Mouse (Mus musculus) liver, postnatal 0 days (tissue): ENCODE data around the gene Slc24a3. TPM values are rescaled to one million over a fixed set of nuclear protein-coding genes. Genes with fewer than 3 reads are reported as not detected.
A peak's percentile ranks its signal among the peaks of the same experiment; 100 is the strongest.

Experiments used
- ATAC-seq: fragments of 200-750 bp; cut with Nextera tagmentation; 2 replicates; pipeline ENCODE4 v1.8.0; 2017; ENCODE audit warnings: mild to moderate bottlenecking, moderate library complexity
- DNase-seq: peaks from one replicate; pipeline ENCODE4 v3.0.0-alpha.2; 2016
- H3K27ac ChIP-seq: fragments of 300-500 bp; sonication (generic); 2 replicates; pipeline ENCODE4 v1.5.1; 2014; ENCODE audit warnings: antibody characterized with exemption, moderate library complexity, mild to moderate bottlenecking, low read depth
- H3K27me3 ChIP-seq: fragments of 300-500 bp; sonication (generic); 2 replicates; pipeline ENCODE4 v1.6.1; 2014; ENCODE audit warnings: low read length, control low read depth, mixed read lengths; ENCODE audit not compliant: insufficient read depth
- H3K36me3 ChIP-seq: fragments of 300-500 bp; sonication (generic); replicated peaks from 2 replicates; pipeline ENCODE4 v1.6.1; 2014; ENCODE audit warnings: mild to moderate bottlenecking, control low read depth, low read length, moderate library complexity, mixed read lengths; ENCODE audit not compliant: insufficient read depth
- H3K4me1 ChIP-seq: fragments of 300-500 bp; sonication (generic); 2 replicates; pipeline ENCODE4 v1.6.1; 2014; ENCODE audit warnings: antibody characterized with exemption, mild to moderate bottlenecking, control low read depth; ENCODE audit not compliant: insufficient read depth
- H3K4me2 ChIP-seq: fragments of 300-500 bp; sonication (generic); 2 replicates; pipeline ENCODE4 v1.6.1; 2014; ENCODE audit warnings: low read depth, mild to moderate bottlenecking, low read length, moderate library complexity, mixed read lengths
- H3K4me3 ChIP-seq: fragments of 300-500 bp; sonication (generic); 2 replicates; pipeline ENCODE4 v1.5.1; 2014; ENCODE audit warnings: low read depth, low read length
- H3K9ac ChIP-seq: fragments of 300-500 bp; sonication (generic); replicated peaks from 2 replicates; pipeline ENCODE4 v1.6.1; 2014; ENCODE audit warnings: mild to moderate bottlenecking, moderate library complexity
- H3K9me3 ChIP-seq: fragments of 300-500 bp; sonication (generic); 2 replicates; pipeline ENCODE4 v1.6.1; 2016; ENCODE audit warnings: mild to moderate bottlenecking, control low read depth, low read length, mixed read lengths
- CTCF ChIP-seq: sonication (generic); IDR thresholded peaks from 2 replicates; pipeline ENCODE4 v1.5.1; 2016; ENCODE audit warnings: antibody characterized with exemption, low read depth
- EP300 ChIP-seq: IDR thresholded peaks from 2 replicates; pipeline ENCODE4 v1.6.1; 2016; ENCODE audit warnings: antibody characterized with exemption, low read depth, mild to moderate bottlenecking
- WGBS: fragments of 180-500 bp; shearing (Covaris S2); extraction: QIAGEN DNeasy Blood & Tissue Kit; methylation state at CpG from one replicate; pipeline ENCODE4 v1.1.7; 2014; ENCODE audit not compliant: insufficient replicate concordance; 5-methylcytosine and 5-hydroxymethylcytosine counted together
- polyA plus RNA-seq: library from polyadenylated mRNA; unstranded; fragments of >200 nt; fragmentation: Nextera tagmentation; extraction: Ambion mirVana; gene quantifications from 2 replicates; pipeline ENCODE4 v1.2.1, GENCODE M21; 2015

Gene Slc24a3
- polyA plus RNA-seq, 1 experiment from 2014 or later, result 0.40 TPM

GRCm38 (mm10) chr2:145479676-145480075 lies 312.1 kb downstream of the Slc24a3 start:
- DNase-seq (no peak), ATAC-seq (no peak)
- Histone ChIP-seq H3K4me2 (no peak overlapping the region), H3K4me3 (no peak overlapping the region), H3K9me3 (no peaks in the 10 kb centered on the region), H3K9ac (no peak overlapping the region), H3K27me3 (no peaks in the 10 kb centered on the region), H3K4me1 (no peaks in the 10 kb centered on the region), H3K27ac (no peak overlapping the region), H3K36me3 (no peaks in the 10 kb centered on the region)
- WGBS, result 67% methylated on average over 2 of the region's 2 CpGs
- TF ChIP-seq CTCF, result no peak
- TF ChIP-seq EP300, result no peak

- H3K4me1 ChIP-seq, result no peaks in the 10 kb centered on the region
- no peaks in the 10 kb centered on the region for H3K27me3 ChIP-seq
- no peaks in the 10 kb centered on the region for H3K9me3 ChIP-seq
- H3K36me3 ChIP-seq, result no peaks in the 10 kb centered on the region
- no peak overlapping the region for H3K9ac ChIP-seq
- H3K4me2 ChIP-seq, result no peak overlapping the region
- TF ChIP-seq EP300 (no peak), CTCF (no peak)
- H3K4me3 ChIP-seq, result no peak overlapping the region
- ATAC-seq, result no peak
- H3K27ac ChIP-seq, result no peak overlapping the region
- no peak for DNase-seq
Observed at GRCm38 (mm10) chr2:145500231-145500630, 332.7 kb downstream of the Slc24a3 start.

GRCm38 (mm10) chr2:145501472-145501871 lies 333.9 kb downstream of the Slc24a3 start:
- Histone ChIP-seq H3K27ac (no peak overlapping the region), H3K4me1 (no peaks in the 10 kb centered on the region), H3K36me3 (no peaks in the 10 kb centered on the region), H3K9me3 (no peaks in the 10 kb centered on the region), H3K9ac (no peak overlapping the region), H3K27me3 (no peaks in the 10 kb centered on the region), H3K4me2 (no peak overlapping the region), H3K4me3 (no peak overlapping the region)
- ATAC-seq (no peak), DNase-seq (no peak)
- 94% methylated on average over 1 of the region's 1 CpGs for WGBS
- TF ChIP-seq EP300 (no peak), CTCF (no peak)

- Histone ChIP-seq H3K9me3 (no peaks in the 10 kb centered on the region), H3K4me2 (no peak overlapping the region), H3K4me3 (no peak overlapping the region), H3K27me3 (no peaks in the 10 kb centered on the region), H3K4me1 (no peaks in the 10 kb centered on the region), H3K9ac (no peak overlapping the region), H3K27ac (no peak overlapping the region), H3K36me3 (no peaks in the 10 kb centered on the region)
- TF ChIP-seq EP300 (no peak), CTCF (no peak)
- ATAC-seq (no peak), DNase-seq (no peak)
- WGBS, result 70% methylated on average over 2 of the region's 2 CpGs
Observed at GRCm38 (mm10) chr2:145507702-145508101, 340.1 kb downstream of the Slc24a3 start.

- no peaks in the 10 kb centered on the region for H3K27me3 ChIP-seq
- TF ChIP-seq EP300 (no peak), CTCF (no peak)
- no peak overlapping the region for H3K27ac ChIP-seq
- no peak for ATAC-seq
- H3K4me2 ChIP-seq, result no peak overlapping the region
- DNase-seq, result no peak
- H3K9me3 ChIP-seq, result no peaks in the 10 kb centered on the region
- H3K4me3 ChIP-seq, result no peak overlapping the region
- WGBS, result 50% methylated on average over 7 of the region's 7 CpGs
- no peak overlapping the region for H3K9ac ChIP-seq
- no peaks in the 10 kb centered on the region for H3K4me1 ChIP-seq
- H3K36me3 ChIP-seq, result no peaks in the 10 kb centered on the region
Observed at GRCm38 (mm10) chr2:145510650-145511225, 343.2 kb downstream of the Slc24a3 start.

- no peaks in the 10 kb centered on the region for H3K4me1 ChIP-seq
- H3K4me3 ChIP-seq, result no peak overlapping the region
- no peak overlapping the region for H3K9ac ChIP-seq
- no peak for ATAC-seq
- no peaks in the 10 kb centered on the region for H3K36me3 ChIP-seq
- WGBS, result 48% methylated on average over 4 of the region's 4 CpGs
- no peak for DNase-seq
- TF ChIP-seq EP300 (no peak), CTCF (no peak)
- H3K9me3 ChIP-seq, result no peaks in the 10 kb centered on the region
- no peaks in the 10 kb centered on the region for H3K27me3 ChIP-seq
- no peak overlapping the region for H3K4me2 ChIP-seq
- no peak overlapping the region for H3K27ac ChIP-seq
Observed at GRCm38 (mm10) chr2:145515956-145516355, 348.4 kb downstream of the Slc24a3 start.

- DNase-seq (peak; percentile 63), ATAC-seq (no peak)
- no peaks in the 10 kb centered on the region for H3K4me1 ChIP-seq
- H3K27me3 ChIP-seq, result no peaks in the 10 kb centered on the region
- H3K4me3 ChIP-seq, result no peak overlapping the region
- no peak overlapping the region for H3K9ac ChIP-seq
- H3K9me3 ChIP-seq, result no peaks in the 10 kb centered on the region
- H3K36me3 ChIP-seq, result no peaks in the 10 kb centered on the region
- no peak overlapping the region for H3K27ac ChIP-seq
- TF ChIP-seq CTCF, result peak; percentile 91
- TF ChIP-seq EP300, result no peak
- no peak overlapping the region for H3K4me2 ChIP-seq
- WGBS, result 44% methylated on average over 9 of the region's 9 CpGs
Observed at GRCm38 (mm10) chr2:145517346-145517745, 349.8 kb downstream of the Slc24a3 start.
